Mouse (Mus musculus): ENCODE results near the gene Inka1. TPM values are rescaled to one million over a fixed set of nuclear protein-coding genes. Genes with fewer than 3 reads are reported as not detected.

Gene Inka1
- total and polyA plus RNA-seq, 3 experiments, result 25.2 to 30.2 (median 28.0) TPM

DNA sequence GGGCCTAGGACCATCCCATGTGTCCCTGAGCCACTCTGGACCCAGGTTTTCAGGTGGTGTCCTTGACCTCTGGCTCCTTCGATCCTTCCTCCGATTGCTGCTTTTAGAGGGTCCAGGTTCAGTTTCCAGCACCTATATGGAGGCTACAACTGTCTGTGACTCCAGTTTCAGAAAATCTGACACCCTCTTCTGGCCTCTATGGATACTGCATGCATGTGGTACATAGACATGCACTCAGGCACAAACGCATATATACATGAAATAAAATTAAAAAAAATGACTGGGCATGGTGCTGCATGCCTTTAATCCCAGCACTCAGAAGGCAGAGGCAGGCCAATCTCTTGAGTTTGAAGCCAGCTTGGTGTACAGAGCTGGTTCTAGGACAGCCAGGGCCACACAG lies 42.2 kb upstream of the Inka1 start:
- H3K36me3 ChIP-seq (replicated peaks in 1 of 2; ENCODE audit: control insufficient read depth in 1 of 2, insufficient read depth in 1 of 2, low read length in 1 of 2), result peaks cover 43 to 64% of the 10 kb centered on the region in 2 experiments
- H3K27ac ChIP-seq (ENCODE audit: insufficient read depth, low read depth), result no peak overlapping the region
- H3K4me1 ChIP-seq (ENCODE audit: control insufficient read depth in 1 of 2, insufficient read depth in 2 of 2), result no peaks in the 10 kb centered on the region
- no peak for DNase-seq (ENCODE audit: extremely low read depth)
- H3K4me3 ChIP-seq (replicated peaks in 1 of 3; ENCODE audit: low read depth in 2 of 3, low read length in 2 of 3, poor library complexity in 1 of 3), result no peak overlapping the region
- TF ChIP-seq EP300 (IDR thresholded peaks at IDR 0.05; ENCODE audit: low read length) (no peak), POLR2AphosphoS2 (IDR thresholded peaks at IDR 0.05; ENCODE audit: low read depth, low read length) (no peak), POLR2A (IDR thresholded peaks at IDR 0.05; ENCODE audit: low read depth, low read length) (no peak), GABPA (IDR thresholded peaks at IDR 0.05; ENCODE audit: insufficient replicate concordance, low read depth, low read length) (no peak), HCFC1 (IDR thresholded peaks at IDR 0.05; ENCODE audit: low read depth, low read length) (no peak), MAZ (IDR thresholded peaks at IDR 0.05; ENCODE audit: low read depth, low read length) (no peak), JUND (conservative IDR thresholded peaks at IDR 0.05; ENCODE audit: low read depth, low read length) (no peak), UBTF (IDR thresholded peaks at IDR 0.05; ENCODE audit: low read depth, low read length) (no peak), SMC3 (IDR thresholded peaks at IDR 0.05; ENCODE audit: low read depth, low read length) (no peak)
- no peak overlapping the region for H3K9ac ChIP-seq (ENCODE audit: insufficient read depth, low read depth)
- no peaks in the 10 kb centered on the region for H3K27me3 ChIP-seq (replicated peaks)
- dilution Hi-C loops (cut with MboI; ENCODE audit: extremely low pct_ligation_motif_present, extremely low pct_unique_long_range_greater_than_20kb, low sequenced_read_pairs), result no loop called here
- in situ Hi-C loops (cut with MboI; ENCODE audit: low pct_ligation_motif_present, low pct_unique_long_range_greater_than_20kb, low sequenced_read_pairs), result no loop called here
- peaks cover 3% of the 10 kb centered on the region for H3K9me3 ChIP-seq (replicated peaks; ENCODE audit: low read length)
- no peak overlapping the region for H3K4me2 ChIP-seq (ENCODE audit: insufficient read depth, low read depth, poor library complexity, severe bottlenecking)
- H3K79me2 ChIP-seq (replicated peaks; ENCODE audit: control insufficient read depth, extremely low read depth, insufficient read depth, poor library complexity, severe bottlenecking), result no peaks in the 10 kb centered on the region; the same call in 1 of the 2 replicates

DNA sequence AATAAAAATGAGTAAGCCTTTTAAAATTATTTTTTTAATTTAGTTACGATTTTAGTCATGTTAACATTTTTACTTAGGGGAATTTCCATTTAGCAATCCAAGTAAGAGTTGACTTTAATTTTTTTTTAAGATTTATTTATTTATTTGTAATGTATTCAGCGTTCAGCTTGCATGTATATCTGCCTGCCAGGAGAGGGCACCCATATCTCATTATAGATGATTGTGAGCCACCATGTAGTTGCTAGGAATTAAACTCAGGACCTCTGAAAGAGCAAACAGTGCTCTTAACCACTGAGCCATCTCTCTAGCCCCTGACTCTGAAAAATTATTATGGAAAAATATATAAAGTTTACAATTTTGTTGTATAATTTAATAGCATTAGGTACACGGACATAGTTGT lies 40.9 kb upstream of the Inka1 start:
- peaks cover 3% of the 10 kb centered on the region for H3K9me3 ChIP-seq (replicated peaks; ENCODE audit: low read length)
- no peak overlapping the region for H3K4me3 ChIP-seq (replicated peaks in 1 of 3; ENCODE audit: low read depth in 2 of 3, low read length in 2 of 3, poor library complexity in 1 of 3)
- no peak overlapping the region for H3K27ac ChIP-seq (ENCODE audit: insufficient read depth, low read depth)
- TF ChIP-seq POLR2A (IDR thresholded peaks at IDR 0.05; ENCODE audit: low read depth, low read length), result no peak
- no peak for TF ChIP-seq ZKSCAN1 (IDR thresholded peaks at IDR 0.05; ENCODE audit: borderline replicate concordance, low read depth, low read length)
- TF ChIP-seq ZC3H11A (IDR thresholded peaks at IDR 0.05; ENCODE audit: low read depth, low read length), result no peak
- TF ChIP-seq MXI1 (IDR thresholded peaks at IDR 0.05; ENCODE audit: low read depth, low read length), result no peak
- TF ChIP-seq MEF2A (IDR thresholded peaks at IDR 0.05; ENCODE audit: borderline replicate concordance, low read depth, low read length), result no peak
- TF ChIP-seq USF2 (conservative IDR thresholded peaks at IDR 0.05; ENCODE audit: low read depth, low read length), result no peak
- no peak for TF ChIP-seq ZNF384 (IDR thresholded peaks at IDR 0.05; ENCODE audit: low read depth, low read length)
- peak; percentile 56 for TF ChIP-seq RAD21 (IDR thresholded peaks at IDR 0.05; ENCODE audit: low read depth, low read length)
- TF ChIP-seq MAFK (IDR thresholded peaks at IDR 0.05; ENCODE audit: insufficient replicate concordance, low read length), result no peak
- TF ChIP-seq USF1 (IDR thresholded peaks at IDR 0.05; ENCODE audit: low read depth, low read length), result no peak
- peak; percentile 45 for TF ChIP-seq SMC3 (IDR thresholded peaks at IDR 0.05; ENCODE audit: low read depth, low read length)
- no peak for TF ChIP-seq CHD1 (IDR thresholded peaks at IDR 0.05; ENCODE audit: low read depth, low read length)
- peak in 1 of 2 experiments; percentile 62; a peak in 2 of 4 replicates for TF ChIP-seq CTCF (conservative IDR thresholded peaks at IDR 0.05 in 1 of 2, IDR thresholded peaks at IDR 0.05 in 1 of 2; ENCODE audit: low read depth in 2 of 2, low read length in 2 of 2)
- TF ChIP-seq RCOR1 (conservative IDR thresholded peaks at IDR 0.05; ENCODE audit: low read depth, low read length), result no peak
- H3K4me2 ChIP-seq (ENCODE audit: insufficient read depth, low read depth, poor library complexity, severe bottlenecking), result no peak overlapping the region
- in situ Hi-C loops (cut with MboI; ENCODE audit: low pct_ligation_motif_present, low pct_unique_long_range_greater_than_20kb, low sequenced_read_pairs) (no loop called here), dilution Hi-C loops (cut with MboI; ENCODE audit: extremely low pct_ligation_motif_present, extremely low pct_unique_long_range_greater_than_20kb, low sequenced_read_pairs) (no loop called here)
- peaks cover 10% of the 10 kb centered on the region for H3K79me2 ChIP-seq (replicated peaks; ENCODE audit: control insufficient read depth, extremely low read depth, insufficient read depth, poor library complexity, severe bottlenecking)
- H3K27me3 ChIP-seq (replicated peaks), result no peaks in the 10 kb centered on the region
- H3K9ac ChIP-seq (ENCODE audit: insufficient read depth, low read depth), result no peak overlapping the region
- peaks cover 37 to 62% of the 10 kb centered on the region in 2 experiments for H3K36me3 ChIP-seq (replicated peaks in 1 of 2; ENCODE audit: control insufficient read depth in 1 of 2, insufficient read depth in 1 of 2, low read length in 1 of 2)
- H3K4me1 ChIP-seq (ENCODE audit: control insufficient read depth in 1 of 2, insufficient read depth in 2 of 2), result peaks cover 0 to 4% of the 10 kb centered on the region in 2 experiments; a peak in 1 of 4 replicates
- DNase-seq (ENCODE audit: extremely low read depth), result no peak

All from CH12.LX (cell line).